Mouse (Mus musculus) forebrain, embryonic 11.5 days (tissue): ENCODE results near the gene Fam102a. TPM values are rescaled to one million over a fixed set of nuclear protein-coding genes. Genes with fewer than 3 reads are reported as not detected.
A peak's percentile ranks its signal among the peaks of the same experiment; 100 is the strongest.

ENCODE experiments used
- ATAC-seq: fragments of 200-750 bp; cut with Nextera tagmentation; replicated peaks from 2 replicates; pipeline ENCODE4 v1.8.0; 2017; ENCODE audit warnings: moderate TSS enrichment; ENCODE audit not compliant: low FRiP score
- DNase-seq: peaks from one replicate; pipeline ENCODE4 v3.0.0-alpha.2; 2017; ENCODE audit warnings: low spot score
- H3K27ac ChIP-seq: fragments of 300-500 bp; sonication (generic); 2 replicates; pipeline ENCODE4 v1.5.1; 2014; ENCODE audit warnings: low read depth, low read length
- H3K27me3 ChIP-seq: fragments of 300-500 bp; sonication (generic); 2 replicates; pipeline ENCODE4 v1.6.1; 2014; ENCODE audit warnings: mild to moderate bottlenecking, low read length, mixed read lengths; ENCODE audit not compliant: control insufficient read depth, insufficient read depth
- H3K36me3 ChIP-seq: fragments of 300-500 bp; sonication (generic); 2 replicates; pipeline ENCODE4 v1.6.1; 2014; ENCODE audit warnings: mild to moderate bottlenecking, low read length, moderate library complexity, mixed read lengths; ENCODE audit not compliant: control insufficient read depth, insufficient read depth
- H3K4me1 ChIP-seq: fragments of 300-500 bp; sonication (generic); replicated peaks from 2 replicates; pipeline ENCODE4 v1.6.1; 2014; ENCODE audit warnings: low read length, mixed read lengths; ENCODE audit not compliant: control insufficient read depth, insufficient read depth
- H3K4me2 ChIP-seq: fragments of 300-500 bp; sonication (generic); 2 replicates; pipeline ENCODE4 v1.6.1; 2014; ENCODE audit warnings: low read depth, mild to moderate bottlenecking, low read length, moderate library complexity, mixed read lengths; ENCODE audit not compliant: severe bottlenecking
- H3K4me3 ChIP-seq: fragments of 300-500 bp; sonication (generic); 2 replicates; pipeline ENCODE4 v1.5.1; 2014; ENCODE audit warnings: low read depth, low read length
- H3K9ac ChIP-seq: fragments of 300-500 bp; sonication (generic); 2 replicates; pipeline ENCODE4 v1.6.1; 2014; ENCODE audit warnings: low read length
- H3K9me3 ChIP-seq: fragments of 300-500 bp; sonication (generic); 2 replicates; pipeline ENCODE4 v1.6.1; 2016; ENCODE audit warnings: low read length, mixed read lengths; ENCODE audit not compliant: control insufficient read depth
- WGBS: fragments of 180-500 bp; shearing (Covaris S2); extraction: QIAGEN DNeasy Blood & Tissue Kit; methylation state at CpG from one replicate; pipeline ENCODE4 v1.1.7; 2014; 5-methylcytosine and 5-hydroxymethylcytosine counted together
- polyA plus RNA-seq: library from polyadenylated mRNA; unstranded; fragments of >200 nt; fragmentation: Nextera tagmentation; extraction: Ambion mirVana; gene quantifications from 2 replicates; pipeline ENCODE4 v1.2.1, GENCODE M21; 2014

Fam102a gene
- polyA plus RNA-seq, 1 experiment from 2014 or later, result 10.6 TPM

GRCm38 (mm10) chr2:32556019-32556418, 20.9 kb downstream of the Fam102a start:
- 90% methylated on average over 7 of the region's 7 CpGs for WGBS
- Histone ChIP-seq H3K36me3 (no peaks in the 10 kb centered on the region), H3K4me1 (peaks cover 16% of the 10 kb centered on the region), H3K27me3 (no peaks in the 10 kb centered on the region), H3K4me3 (no peak overlapping the region), H3K9ac (no peak overlapping the region), H3K27ac (no peak overlapping the region), H3K4me2 (no peak overlapping the region), H3K9me3 (no peaks in the 10 kb centered on the region)
- ATAC-seq (no peak), DNase-seq (no peak)

- Histone ChIP-seq H3K4me1 (peaks cover 16% of the 10 kb centered on the region), H3K27ac (peak overlapping the region; percentile 84), H3K4me2 (peak overlapping the region; percentile 15; the same call in 1 of the 2 replicates), H3K36me3 (no peaks in the 10 kb centered on the region), H3K9ac (peak overlapping the region; percentile 47; the same call in 1 of the 2 replicates), H3K4me3 (no peak overlapping the region), H3K9me3 (no peaks in the 10 kb centered on the region), H3K27me3 (no peaks in the 10 kb centered on the region)
- WGBS, result 11% methylated on average over 5 of the region's 5 CpGs
- DNase-seq (peak; percentile 73), ATAC-seq (peak; percentile 88)
Observed at GRCm38 (mm10) chr2:32559570-32559969, 24.4 kb downstream of the Fam102a start.

GRCm38 (mm10) chr2:32566536-32567063, 31.5 kb downstream of the Fam102a start:
- Histone ChIP-seq H3K27me3 (no peaks in the 10 kb centered on the region), H3K4me2 (no peak overlapping the region), H3K27ac (no peak overlapping the region), H3K9ac (no peak overlapping the region), H3K36me3 (no peaks in the 10 kb centered on the region), H3K9me3 (no peaks in the 10 kb centered on the region), H3K4me1 (no peaks in the 10 kb centered on the region; the same call in 1 of the 2 replicates), H3K4me3 (no peak overlapping the region)
- 41% methylated on average over 4 of the region's 4 CpGs for WGBS
- ATAC-seq, result no peak
- peak; percentile 77 for DNase-seq

- Histone ChIP-seq H3K27me3 (no peaks in the 10 kb centered on the region), H3K9ac (no peak overlapping the region), H3K4me2 (no peak overlapping the region), H3K4me1 (no peaks in the 10 kb centered on the region; the same call in 1 of the 2 replicates), H3K4me3 (no peak overlapping the region), H3K9me3 (no peaks in the 10 kb centered on the region), H3K27ac (no peak overlapping the region), H3K36me3 (no peaks in the 10 kb centered on the region)
- DNase-seq (no peak), ATAC-seq (no peak)
- 79% methylated on average over 5 of the region's 5 CpGs for WGBS
Observed at GRCm38 (mm10) chr2:32568149-32568548, 33.0 kb downstream of the Fam102a start.

- Histone ChIP-seq H3K4me3 (no peak overlapping the region), H3K4me2 (no peak overlapping the region), H3K36me3 (no peaks in the 10 kb centered on the region), H3K27me3 (no peaks in the 10 kb centered on the region), H3K27ac (no peak overlapping the region), H3K9me3 (no peaks in the 10 kb centered on the region), H3K4me1 (no peaks in the 10 kb centered on the region; the same call in 1 of the 2 replicates), H3K9ac (no peak overlapping the region)
- 90% methylated on average over 3 of the region's 3 CpGs for WGBS
- ATAC-seq (no peak), DNase-seq (no peak)
Observed at GRCm38 (mm10) chr2:32568941-32569340, 33.8 kb downstream of the Fam102a start.

GRCm38 (mm10) chr2:32570698-32571494, 35.8 kb downstream of the Fam102a start, which contains the start of gene Dpm2:
Dpm2 (plus strand) TSS chr2:32570858.
- Histone ChIP-seq H3K36me3 (no peaks in the 10 kb centered on the region), H3K27me3 (no peaks in the 10 kb centered on the region), H3K4me3 (peak within 1 kb of the TSS; percentile 72), H3K9me3 (no peaks in the 10 kb centered on the region), H3K4me1 (no peaks in the 10 kb centered on the region; the same call in 1 of the 2 replicates), H3K9ac (peak within 1 kb of the TSS; percentile 69), H3K4me2 (peak within 1 kb of the TSS; percentile 83), H3K27ac (no peak within 1 kb of the TSS)
- DNase-seq, result peak; percentile 90
- ATAC-seq, result peak; percentile 77
- WGBS, result 2% methylated on average over 36 of the region's 36 CpGs

DNA sequence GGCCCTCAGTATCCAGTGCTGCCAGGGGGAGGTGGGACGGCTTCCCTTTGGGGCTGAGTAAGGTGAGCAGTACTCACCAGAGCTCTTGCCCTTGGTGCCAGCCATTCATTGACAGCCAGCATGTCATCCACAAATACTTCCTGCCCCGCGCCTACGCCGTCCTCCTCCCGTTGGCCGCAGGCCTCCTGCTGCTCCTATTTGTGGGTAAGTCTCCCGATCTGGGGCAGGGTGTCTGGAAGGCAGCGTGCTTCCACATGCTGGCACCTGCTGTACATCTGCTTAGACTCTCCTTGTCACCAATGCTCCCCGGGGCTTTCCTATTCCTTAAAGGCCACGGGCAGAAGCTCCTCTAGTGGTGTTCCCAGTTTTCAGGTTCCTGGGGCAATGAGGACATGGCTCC, 37.1 kb downstream of the Fam102a start:
- H3K9ac ChIP-seq, result no peak overlapping the region
- 95% methylated on average over 11 of the region's 11 CpGs for WGBS
- no peak overlapping the region for H3K27ac ChIP-seq
- H3K36me3 ChIP-seq, result no peaks in the 10 kb centered on the region
- DNase-seq (no peak), ATAC-seq (no peak)
- no peaks in the 10 kb centered on the region; the same call in 1 of the 2 replicates for H3K4me1 ChIP-seq
- H3K9me3 ChIP-seq, result no peaks in the 10 kb centered on the region
- peaks cover 2% of the 10 kb centered on the region for H3K27me3 ChIP-seq
- no peak overlapping the region for H3K4me2 ChIP-seq
- no peak overlapping the region for H3K4me3 ChIP-seq

DNA sequence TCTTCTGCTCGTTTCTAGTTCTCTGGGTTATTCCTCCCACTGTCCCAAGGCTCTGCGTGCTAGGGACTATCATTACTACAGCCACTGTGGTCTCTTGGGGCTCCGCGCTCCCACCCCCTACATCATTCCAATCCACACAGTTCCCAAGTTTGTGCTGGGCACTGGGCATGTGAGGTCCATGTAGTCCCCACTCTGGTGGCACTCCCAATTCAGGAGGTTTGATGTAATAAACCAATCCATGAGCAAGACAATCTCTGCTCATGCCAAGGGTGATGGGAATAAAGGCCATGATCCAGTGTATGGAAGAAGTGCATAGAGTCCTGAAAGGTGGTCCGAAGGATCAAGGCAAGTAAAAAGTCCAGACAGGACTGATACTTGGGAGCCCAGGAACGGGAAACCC, 39.4 kb downstream of the Fam102a start, which contains the start of gene Pip5kl1:
Gene Pip5kl1 (plus strand): TSS at position 301 of the 400 bp plus-strand sequence.
- Histone ChIP-seq H3K9ac (peak within 1 kb of the TSS; percentile 49), H3K27me3 (peaks cover 8% of the 10 kb centered on the region), H3K27ac (no peak within 1 kb of the TSS), H3K36me3 (no peaks in the 10 kb centered on the region), H3K4me1 (no peaks in the 10 kb centered on the region; the same call in 1 of the 2 replicates), H3K4me2 (peak within 1 kb of the TSS; percentile 88), H3K9me3 (no peaks in the 10 kb centered on the region), H3K4me3 (peak within 1 kb of the TSS; percentile 35)
- ATAC-seq (no peak), DNase-seq (no peak)
- 73% methylated on average over 6 of the region's 6 CpGs for WGBS
